Mouse (Mus musculus) cerebellum, adult 9-10 months (tissue): Measurements from ENCODE around the gene Gm10985.
A peak's percentile ranks its signal among the peaks of the same experiment; 100 is the strongest.

ENCODE experiments used
- DNase-seq: peaks from one replicate; pipeline ENCODE4 v3.0.0; 2022

Gene Gm10985

DNA sequence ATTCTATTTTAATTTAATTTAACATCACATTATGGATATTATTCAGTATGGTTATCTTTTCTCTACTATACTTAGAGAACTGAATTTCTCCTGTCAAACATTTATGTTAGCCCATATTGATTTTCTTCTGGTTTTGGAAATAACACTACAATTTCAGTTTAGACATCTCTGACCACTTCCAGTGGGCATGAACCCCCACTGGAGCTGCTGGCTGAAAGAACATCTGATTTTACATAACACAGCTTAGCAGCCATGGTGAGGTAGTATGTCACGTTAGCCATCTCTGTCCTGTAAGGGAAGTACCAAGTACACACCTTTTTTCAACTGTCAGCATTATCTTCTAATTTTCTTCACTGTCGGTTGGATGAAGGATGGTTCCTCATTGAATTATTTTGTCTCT is at the start of gene Gm10985:
Gene Gm10985, plus strand, starts transcription at position 301 of the 400 bp plus-strand sequence.
- no peak for DNase-seq

DNA sequence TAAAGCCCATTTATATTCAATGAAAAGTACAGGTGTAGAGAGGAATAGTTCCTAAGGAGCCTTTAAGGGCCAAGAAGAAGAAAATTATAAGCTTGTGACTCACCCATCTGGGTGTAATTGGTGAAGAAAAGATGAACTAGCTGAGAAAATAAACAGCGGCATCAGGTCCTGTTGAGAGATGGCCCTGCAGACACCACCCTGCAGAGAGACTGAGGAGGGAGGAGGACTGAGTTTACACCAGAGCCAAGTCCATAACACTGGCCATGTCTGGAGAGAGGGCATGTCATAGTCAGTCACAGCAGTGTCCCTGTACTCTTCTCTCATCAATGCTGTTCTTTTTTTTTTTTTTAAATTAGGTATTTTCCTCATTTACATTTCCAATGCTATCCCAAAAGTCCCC is 48.0 kb upstream of the Gm10985 start:
- peak; percentile 9 for DNase-seq

DNA sequence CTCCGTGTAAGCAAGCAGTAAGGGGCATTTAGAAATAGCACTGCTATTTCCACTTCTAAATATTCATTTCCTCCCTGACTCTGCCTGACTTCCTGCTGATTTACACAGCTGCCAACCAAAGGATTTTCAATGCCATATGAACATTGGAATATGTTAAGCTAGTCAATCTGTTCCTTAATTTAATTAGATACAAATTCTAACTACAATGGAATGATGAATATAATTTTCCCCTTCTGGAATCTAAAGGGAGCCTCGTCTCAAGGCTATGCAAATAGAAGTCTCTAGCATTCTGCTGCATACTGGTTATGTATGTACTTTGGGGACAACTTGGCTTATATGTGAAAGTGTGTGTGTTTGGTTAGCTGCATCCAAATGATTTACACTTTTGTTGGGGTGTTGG is 45.2 kb upstream of the Gm10985 start:
- no peak for DNase-seq

DNA sequence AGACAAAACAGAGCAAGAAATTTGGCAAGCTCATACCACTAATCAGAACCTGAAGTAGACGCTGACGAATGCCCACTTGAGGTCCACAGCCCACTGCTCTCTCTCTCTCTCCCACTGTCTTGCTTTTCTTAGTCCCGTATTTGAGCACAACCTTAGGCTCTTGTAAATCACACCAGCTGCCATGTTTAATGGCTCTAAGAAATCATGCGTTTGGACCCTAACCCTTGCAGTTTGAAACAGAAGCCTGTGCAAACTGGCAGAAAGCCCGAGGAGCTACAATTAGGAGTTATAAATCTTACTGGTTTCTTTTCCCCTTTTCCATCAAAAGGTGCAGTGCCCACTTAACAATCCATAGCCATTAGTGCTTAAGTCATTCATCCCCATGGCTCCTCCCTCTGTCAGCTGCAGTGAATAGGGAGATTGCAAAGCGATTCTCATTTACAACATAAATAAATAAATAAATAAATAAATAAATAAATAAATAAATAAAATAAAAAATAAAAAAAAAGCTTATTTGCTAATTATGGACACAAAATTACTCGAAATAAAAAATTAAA is 31.4 kb upstream of the Gm10985 start:
- no peak for DNase-seq

DNA sequence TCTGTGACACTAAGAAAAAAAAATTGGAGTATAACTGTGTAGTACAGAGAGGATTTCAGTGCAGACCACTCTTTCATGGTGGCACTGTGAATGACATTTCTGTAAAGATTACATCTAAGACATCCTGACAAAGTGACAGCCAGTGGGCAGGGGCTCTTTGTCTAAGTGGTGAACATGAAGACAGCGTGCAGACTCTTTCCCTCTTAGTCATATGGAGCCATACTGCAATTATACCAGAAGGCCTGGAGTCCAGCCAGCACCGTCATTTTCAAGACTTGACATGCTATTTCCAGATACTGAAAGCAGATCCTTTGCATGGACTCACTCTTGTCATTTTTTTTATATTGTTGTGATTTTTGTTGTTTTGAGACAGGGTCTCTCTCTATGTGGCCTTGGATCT is 10.6 kb upstream of the Gm10985 start:
- DNase-seq, result no peak

DNA sequence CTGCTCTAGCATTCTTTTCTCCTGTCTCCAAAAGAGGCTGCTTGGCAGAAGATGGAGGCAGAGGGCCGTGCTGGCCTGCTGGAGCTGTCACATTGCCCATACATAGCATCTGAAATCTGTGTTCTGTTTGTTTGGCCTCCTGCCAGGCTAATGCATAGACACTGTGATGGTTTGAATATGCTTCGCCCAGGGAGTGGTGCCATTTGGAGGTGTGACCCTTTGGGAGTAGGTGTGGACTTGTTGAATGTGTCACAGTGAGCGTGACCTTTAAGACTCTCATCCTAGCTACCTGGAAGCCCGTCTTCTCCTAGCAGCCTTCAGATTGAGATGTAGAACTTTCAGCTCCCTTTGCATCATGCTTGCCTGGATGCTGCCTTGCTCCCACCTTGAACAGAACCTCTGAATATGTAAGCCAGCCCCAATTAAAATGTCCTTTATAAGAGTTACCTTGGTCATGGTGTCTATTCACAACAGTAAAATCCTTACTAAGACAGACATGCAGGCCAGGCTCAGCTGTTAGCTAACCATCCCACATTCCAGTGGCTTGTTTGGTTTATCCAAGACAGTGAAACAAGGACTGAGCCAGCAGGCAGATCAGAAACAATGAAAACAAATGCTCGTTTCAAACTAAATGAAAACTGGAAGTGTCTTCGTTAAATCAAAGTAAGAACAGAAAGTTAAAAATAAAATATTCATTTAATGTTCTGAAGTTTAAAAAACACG is 1.5 kb downstream of the Gm10985 start:
- no peak for DNase-seq

DNA sequence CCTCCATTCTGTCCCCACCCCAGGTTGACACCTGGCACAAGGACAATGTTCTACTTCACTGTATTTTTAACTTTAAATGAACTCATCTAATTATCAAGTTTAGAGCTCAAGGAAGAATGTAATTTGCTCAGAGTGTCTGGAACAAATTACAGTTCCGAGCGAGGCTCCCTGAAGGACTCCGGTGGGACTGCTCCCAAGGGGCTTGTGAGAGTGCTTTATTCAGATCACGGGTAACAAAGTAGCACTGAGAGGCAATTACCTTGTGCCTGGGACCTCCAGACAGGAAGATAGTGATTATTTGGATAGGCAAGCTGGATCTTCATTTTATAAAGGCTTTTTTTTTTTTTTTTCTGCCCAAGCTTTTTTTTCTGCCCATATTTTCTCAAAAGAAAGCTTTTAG is 2.8 kb downstream of the Gm10985 start:
- no peak for DNase-seq

DNA sequence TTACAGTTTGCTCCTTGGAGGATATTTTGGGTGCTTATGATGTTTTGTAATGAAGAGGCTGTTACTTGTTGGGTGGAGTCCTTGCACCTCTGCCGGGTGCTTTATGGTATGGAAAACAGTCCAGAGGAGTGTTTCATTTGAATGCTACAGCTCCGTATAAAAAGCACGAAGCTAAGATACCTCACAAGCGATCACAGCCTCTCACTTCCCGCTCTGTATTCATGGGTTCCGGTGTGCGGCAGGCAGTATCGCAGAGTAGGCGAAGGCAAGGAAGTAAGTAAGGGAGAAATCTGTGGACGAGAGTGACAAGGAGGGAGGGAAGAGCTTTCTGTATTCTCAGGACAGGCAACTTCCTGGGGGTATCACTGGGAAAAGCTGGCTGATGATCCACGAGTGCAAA is 3.4 kb downstream of the Gm10985 start:
- no peak for DNase-seq

DNA sequence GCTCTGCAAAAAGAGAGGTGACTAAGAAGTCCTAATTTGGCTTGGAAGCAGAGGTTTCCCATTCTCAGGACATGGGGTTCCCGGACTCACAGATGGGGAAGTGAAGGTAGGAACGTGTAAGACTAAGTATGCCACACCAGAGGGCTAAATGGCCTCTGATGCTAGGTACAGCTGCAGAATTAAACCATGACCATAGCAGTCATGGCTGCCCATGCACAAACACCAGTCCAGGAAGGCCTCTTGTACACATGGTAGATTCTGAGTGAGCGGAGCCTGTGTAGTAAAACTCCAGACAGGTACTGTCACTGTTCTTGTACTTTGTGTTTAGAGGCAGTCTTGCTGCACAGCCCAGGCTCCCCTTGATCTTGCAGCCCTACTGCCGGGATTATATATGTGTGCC is 9.4 kb downstream of the Gm10985 start:
- DNase-seq, result no peak

DNA sequence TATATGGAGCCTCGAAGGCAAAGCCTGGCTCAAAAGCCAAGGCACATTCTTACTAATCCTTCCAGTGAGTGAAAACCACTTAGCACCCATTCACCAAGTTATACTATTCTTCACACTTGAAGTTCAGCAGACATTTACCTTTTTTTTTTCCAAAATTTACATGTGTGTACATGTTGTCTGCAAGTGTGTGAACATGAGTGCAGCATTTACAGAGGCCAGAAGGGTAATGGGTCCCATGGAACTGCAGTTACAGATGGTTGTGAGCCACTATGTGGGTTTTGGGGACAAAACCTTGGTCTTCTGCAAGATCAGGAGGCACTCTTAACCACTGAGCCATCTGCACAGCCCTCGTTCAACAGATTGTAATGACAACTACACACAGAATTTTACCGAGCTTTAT is 9.9 kb downstream of the Gm10985 start:
- no peak for DNase-seq

DNA sequence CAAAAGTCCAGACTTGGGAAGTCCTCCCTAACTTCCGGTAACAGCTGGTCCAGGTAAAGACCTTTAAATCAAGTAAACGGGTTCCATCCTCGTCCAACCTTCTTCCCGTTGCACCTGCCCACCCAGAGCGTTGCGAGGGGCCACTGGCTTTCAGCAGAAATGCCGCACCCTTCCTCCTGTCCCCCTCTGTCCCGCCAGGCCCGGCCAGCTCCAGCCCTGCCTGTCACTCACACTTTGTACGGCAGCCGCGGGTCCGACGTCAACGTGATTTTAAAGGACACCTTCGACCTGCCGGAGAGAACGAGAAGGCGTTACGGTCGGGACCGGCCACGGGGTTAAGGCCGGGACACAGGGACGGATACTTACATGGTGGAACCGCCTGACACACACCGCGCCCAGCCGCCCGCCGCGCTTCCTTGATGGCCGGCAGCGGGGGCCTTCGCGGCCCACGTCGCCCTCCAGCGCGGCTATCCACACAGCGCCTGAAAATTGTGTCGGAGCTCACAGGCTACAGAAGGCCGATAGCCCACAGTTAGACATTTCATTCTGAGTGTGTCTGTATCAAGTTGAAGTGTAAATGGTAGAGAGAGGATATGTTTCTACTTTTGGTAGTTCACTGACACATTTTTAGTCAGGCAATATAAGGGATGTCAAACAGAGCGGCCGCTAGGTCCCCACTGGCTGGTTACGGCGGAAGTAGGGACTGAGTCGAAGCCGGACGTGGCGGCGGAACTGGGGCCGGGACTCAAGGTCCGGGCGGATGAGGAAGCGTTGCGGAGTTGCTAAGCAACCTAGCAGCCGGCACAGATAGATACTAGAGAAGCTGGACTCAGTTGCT is 18.7 kb downstream of the Gm10985 start, which contains the start of gene Ufm1:
Gene Ufm1, minus strand, starts transcription at position 448 of the 838 bp plus-strand sequence.
- peak; percentile 95 for DNase-seq

DNA sequence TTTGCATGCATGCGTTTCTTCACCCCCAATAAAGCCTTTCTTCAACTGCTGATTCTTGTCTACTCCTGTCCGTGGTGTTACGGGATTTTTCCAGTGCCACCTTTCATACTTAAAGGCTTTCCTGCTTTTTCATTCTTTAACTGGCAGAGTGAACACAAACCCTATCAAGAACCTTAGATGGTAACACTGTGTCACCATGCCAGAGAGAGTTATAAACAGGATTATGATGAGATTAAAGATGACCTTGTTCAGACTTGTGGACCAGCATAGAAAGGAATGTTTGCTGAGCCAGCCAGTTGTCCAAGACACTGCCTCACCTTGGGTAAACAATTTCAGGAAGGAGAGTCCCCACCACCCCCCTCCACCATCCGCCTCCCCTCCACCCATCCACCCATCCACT is 23.3 kb downstream of the Gm10985 start:
- DNase-seq, result no peak

DNA sequence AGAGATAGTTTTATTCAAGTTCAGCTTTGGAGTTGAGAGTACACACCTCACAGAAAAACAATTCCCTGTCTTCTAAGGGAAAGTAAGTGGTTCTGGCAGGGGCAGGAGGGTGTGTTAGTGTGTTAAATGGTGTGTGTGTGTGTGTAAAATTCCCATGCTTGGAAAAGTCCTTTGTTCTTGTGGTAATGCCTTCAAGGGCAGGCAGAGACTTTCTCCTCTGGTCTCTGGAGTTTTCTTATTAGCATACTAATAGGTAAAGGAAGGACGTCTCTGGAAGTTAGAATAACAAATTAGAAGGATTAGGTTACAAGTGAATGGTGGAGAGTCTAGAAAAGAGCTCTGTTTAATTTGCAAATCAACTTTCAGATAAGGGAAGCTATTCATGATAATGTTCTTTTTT is 24.4 kb downstream of the Gm10985 start:
- no peak for DNase-seq

DNA sequence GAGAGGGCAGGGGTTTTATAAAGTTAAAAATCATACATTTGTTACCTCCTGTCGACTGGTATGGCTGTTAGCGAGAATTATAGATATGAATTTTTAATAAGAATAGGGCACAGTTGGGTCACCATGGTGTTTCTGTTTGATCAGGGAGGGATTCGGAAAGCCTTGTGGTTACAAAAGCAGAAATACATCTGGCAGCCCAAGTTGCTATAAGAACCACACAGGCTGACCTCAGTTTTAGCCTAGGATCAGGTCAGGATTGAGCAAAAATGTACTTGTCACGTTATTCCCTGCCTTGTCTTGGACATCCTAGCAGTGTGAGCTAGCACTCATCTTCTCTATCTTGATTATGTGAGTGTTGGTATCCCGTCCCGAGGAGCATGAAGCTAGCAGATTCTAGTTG is 25.6 kb downstream of the Gm10985 start:
- no peak for DNase-seq

DNA sequence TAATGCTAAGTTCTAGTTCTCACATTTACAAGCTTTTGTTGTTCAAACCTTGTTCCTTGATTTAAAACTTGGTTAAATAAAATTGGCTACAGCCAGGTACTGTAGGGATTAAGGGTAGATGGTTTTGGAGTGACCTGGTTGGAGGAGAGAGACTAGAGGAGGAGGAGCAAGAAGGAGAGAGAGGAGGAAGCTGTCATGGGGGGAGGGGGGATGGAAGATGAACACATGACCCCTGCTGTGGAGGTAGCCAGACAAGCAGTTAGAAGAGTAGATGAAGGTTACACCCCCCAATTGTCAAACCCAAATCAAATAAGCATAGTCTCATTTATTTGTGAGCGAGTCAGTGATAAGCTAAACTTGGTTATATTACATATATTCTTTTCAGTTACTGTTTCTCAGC is 26.7 kb downstream of the Gm10985 start:
- DNase-seq, result no peak

DNA sequence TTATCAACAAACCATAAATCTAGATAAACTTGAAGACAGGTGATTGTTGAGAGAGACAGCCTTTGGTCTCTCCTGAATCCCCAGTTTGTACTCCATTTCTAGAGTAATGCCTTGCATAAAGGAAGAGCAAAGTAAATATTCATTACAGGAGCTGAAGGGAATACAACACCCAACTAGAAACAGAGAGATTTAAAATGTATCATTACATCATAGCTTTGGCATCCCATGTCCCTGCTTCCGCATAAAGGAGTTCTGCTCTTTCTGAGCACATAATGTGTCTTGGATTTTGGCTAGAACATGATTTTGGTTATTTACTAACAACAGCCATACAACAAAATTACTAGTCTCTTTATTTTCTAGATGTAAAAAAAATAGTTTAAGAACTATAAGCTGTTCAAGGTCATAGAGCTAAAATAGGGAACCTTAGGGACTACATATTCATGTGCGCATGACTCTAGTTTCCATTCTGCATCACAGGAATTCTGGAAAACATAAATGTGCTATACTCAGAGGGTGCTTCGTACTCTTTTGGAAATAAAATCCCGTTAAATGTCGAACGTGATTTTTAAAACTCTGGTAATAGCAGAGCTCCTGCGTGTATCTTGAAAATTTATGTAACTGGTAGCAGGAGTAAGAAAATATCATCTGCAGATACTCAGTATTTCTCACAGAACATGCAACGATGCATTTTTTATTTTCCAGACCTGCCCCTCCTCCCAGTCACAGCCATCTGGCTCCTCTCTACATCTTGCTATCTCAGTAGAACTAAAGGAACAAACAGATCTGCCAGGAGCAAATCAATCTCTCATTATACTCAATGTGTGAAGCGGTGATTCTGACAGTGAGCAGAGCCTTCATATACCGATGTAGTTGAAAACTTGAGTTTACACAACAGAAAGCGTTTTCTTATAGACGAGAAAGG is 46.0 kb downstream of the Gm10985 start:
- DNase-seq, result no peak
